Mouse (Mus musculus): Measurements from ENCODE around the gene Adsl.

Gene Adsl

DNA sequence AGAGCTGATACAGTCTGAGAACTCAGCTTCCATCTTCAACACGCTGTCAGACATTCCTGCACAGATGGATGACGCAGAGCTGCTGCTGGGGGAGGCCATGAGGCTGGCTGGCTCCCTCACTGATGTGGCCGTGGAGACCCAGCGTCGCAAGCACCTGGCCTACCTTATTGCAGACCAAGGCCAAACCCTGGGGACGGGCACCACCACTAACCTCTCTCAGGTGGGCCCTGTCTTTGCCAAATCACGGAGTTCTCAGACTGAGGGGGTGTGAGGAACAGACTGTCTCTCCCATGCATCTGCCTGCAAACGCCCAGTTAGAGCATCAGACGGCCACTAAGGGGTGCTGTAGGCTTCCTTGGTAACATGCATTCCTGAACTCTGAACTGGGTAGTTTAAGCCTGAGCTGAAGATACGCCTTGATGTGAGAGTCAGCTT lies 60.4 kb downstream of the Adsl start:
- no peak for DNase-seq

DNA sequence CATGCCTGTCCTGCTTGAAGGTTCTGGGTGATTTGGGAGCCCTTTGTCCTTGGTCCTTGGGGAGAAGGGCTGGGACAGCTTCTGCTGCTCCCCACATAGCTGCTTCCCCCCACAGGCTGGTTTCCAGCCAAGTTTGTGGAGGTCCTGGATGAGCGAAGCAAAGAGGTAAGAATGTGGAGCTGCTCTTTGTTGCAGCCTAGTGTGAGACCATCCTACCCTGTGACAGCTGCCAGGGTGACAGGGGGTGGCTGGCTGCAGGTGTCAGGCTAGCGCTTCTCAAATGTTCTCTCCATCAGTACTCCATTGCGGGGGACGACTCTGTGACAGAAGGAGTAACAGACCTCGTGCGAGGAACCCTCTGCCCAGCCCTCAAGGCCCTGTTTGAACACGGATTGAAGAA lies 61.8 kb downstream of the Adsl start:
- no peak for DNase-seq

DNA sequence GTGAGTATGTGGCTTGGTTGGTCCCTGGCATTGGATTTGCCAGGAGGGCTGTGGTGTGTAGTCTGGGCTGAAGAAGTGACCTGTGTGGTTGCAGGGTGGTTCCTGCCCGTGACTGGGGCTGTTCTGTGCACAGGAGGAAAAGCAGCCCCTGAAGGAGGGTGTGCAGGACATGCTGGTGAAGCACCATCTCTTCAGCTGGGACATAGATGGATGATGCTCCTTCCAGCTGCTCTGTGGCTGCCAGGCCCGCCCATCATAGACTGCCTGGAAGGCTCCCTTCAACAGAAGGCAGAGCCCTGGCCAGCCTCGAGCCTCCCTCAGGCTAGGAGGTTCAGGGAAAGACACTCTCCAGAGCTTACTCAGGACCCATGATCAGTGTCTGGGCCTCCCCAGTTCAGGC lies 63.2 kb downstream of the Adsl start:
- no peak for DNase-seq

DNA sequence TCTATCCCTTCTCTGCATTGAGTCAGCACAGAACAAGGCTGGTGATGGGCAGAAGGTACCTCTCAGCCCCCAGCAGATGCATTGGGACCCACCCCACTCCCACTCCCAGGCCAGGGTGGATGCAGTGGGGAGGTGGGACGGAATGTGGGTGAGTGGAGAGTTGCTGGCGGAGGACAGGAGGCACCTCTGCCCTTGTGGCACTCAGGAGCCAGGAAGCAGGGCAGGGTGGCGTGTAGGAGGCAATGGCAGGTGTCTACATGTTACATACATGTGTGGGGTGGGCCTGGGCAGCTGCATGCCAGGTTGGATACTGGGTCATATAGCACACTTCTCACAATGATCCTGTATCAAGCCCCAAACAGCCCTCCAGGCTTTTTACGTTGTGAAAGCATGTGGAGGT lies 64.1 kb downstream of the Adsl start:
- no peak for DNase-seq

DNA sequence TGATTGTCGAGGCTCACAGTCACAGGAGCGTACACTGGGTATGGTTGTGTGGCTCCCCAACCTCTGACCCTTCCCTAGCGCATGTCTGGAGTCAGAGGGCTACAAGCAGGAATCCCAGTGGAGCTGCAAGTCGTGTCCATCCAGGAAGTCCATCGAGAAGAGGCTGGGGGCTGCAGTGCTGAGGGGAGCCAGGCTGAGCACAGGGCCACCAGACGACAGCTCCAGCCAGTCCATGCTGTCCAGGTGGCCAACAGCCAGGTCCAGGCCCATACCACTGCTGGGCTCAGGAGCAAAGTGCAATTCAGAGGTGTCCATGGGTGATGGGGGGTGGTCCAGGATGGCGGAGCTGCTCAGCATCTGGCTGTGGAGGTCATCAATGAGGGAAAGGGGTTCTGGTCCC lies 64.9 kb downstream of the Adsl start:
- DNase-seq: no peak

DNA sequence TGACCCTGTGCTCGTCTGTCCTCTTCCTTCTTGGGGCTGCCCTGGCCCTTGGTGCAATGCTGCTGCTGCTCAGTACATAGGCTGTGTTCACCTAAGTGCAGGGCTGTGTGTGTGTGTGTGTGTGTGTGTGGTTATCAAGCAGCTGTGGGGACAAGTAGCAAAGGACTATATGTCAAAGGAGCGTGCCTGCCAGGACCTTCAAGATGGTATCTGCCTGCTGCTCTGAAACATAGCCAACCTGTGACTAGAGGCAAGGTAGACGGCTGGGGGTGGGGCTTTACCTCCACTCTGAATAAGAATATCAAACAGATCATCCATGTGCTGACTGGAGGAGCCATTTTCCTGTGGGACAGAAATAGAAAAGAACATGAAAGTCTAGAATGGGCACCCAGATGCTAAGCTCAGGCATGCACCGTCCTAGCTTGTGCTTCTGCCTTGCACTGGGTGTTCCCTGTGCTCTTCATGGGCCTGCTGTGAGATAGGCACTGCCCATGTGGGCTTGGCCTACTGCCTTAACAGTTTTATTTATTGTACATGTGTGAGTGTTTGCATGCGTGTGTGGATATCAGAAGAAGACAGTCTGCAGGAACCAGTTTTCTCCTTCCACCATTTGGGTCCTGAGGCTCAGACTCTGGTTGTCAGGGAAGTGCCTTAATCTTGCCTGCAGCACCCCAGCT lies 66.9 kb downstream of the Adsl start:
- no peak for DNase-seq

DNA sequence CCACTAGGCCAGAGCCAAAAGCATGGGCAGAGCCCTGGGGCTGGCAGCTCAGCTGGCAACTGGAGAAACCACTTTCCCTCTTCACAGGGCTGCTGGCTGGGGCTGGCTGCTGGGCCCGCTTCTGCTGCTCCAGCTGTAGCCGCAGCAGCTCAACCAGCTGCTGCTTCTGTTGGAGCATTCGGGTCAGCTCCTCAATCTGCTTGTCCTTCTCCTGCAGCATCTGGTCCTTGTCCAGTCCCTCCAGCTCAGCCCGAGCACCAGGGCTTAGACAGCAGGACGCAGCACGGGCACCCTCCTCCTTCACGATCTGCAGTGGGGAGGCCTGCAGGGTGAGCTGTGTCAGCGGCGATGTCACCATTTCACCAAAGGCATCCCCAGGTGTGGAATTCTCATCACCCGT lies 68.2 kb downstream of the Adsl start:
- no peak for DNase-seq

DNA sequence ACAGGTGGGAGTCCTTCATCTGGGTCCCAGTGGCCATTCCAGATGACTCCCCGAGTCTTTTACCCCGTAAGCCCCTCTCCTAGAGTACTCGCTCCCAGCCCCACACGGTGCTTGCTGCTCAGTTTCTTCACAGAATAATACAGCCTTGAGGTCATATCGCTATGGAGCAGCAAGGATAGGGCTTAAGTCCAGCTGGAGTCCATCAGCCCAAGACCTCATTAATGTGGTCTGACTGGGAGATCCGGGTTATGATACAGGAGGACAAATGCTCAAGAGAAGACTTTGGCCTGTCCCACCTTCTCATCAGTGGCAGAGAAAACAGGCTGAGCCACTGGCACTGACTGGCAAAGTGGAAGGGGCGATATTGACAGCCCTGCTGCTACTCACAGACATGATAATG lies 69.0 kb downstream of the Adsl start:
- no peak for DNase-seq

Data from thymus, adult 18-20 months (tissue).